Mouse (Mus musculus) ES-Bruce4 (cell line): Measurements from ENCODE around the gene Mrpl28. TPM values are rescaled to one million over a fixed set of nuclear protein-coding genes. Genes with fewer than 3 reads are reported as not detected.

ENCODE experiments used
- H3K27ac ChIP-seq: 2 replicates; pipeline ENCODE4 v1.5.1; 2012; ENCODE audit warnings: low read length, inconsistent platforms; ENCODE audit not compliant: insufficient read depth
- H3K27me3 ChIP-seq: 2 replicates; pipeline ENCODE4 v1.6.1; 2012; ENCODE audit warnings: mild to moderate bottlenecking, low read length, inconsistent platforms; ENCODE audit not compliant: control insufficient read depth, poor library complexity, insufficient read depth, severe bottlenecking
- H3K36me3 ChIP-seq: 2 replicates; pipeline ENCODE4 v1.6.1; 2012; ENCODE audit warnings: inconsistent platforms, mild to moderate bottlenecking, low read length, moderate library complexity; ENCODE audit not compliant: control insufficient read depth, poor library complexity, insufficient read depth, severe bottlenecking
- H3K4me1 ChIP-seq: one replicate; pipeline ENCODE4 v1.8.1; 2011; ENCODE audit warnings: low read length; ENCODE audit not compliant: control insufficient read depth, insufficient read depth
- H3K4me3 ChIP-seq: 2 replicates; pipeline ENCODE4 v1.5.1; 2011; ENCODE audit warnings: low read depth, mild to moderate bottlenecking, low read length
- H3K9ac ChIP-seq: 2 replicates; pipeline ENCODE4 v1.6.1; 2012; ENCODE audit warnings: low read depth, mild to moderate bottlenecking, inconsistent platforms; ENCODE audit not compliant: poor library complexity, severe bottlenecking
- H3K9me3 ChIP-seq: replicated peaks from 2 replicates; pipeline ENCODE4 v1.6.1; 2012; ENCODE audit warnings: mild to moderate bottlenecking, low read length, inconsistent platforms; ENCODE audit not compliant: control insufficient read depth, poor library complexity, insufficient read depth, severe bottlenecking
- CTCF ChIP-seq: IDR thresholded peaks from one replicate; pipeline ENCODE4 v1.8.1; 2011; ENCODE audit warnings: low read depth, low read length
- EP300 ChIP-seq: IDR thresholded peaks from 2 replicates; pipeline ENCODE4 v1.6.1; 2011; ENCODE audit warnings: low read depth, low read length; ENCODE audit not compliant: insufficient read depth
- POLR2A ChIP-seq: IDR thresholded peaks from one replicate; pipeline ENCODE4 v1.8.1; 2011; ENCODE audit warnings: low read length; ENCODE audit not compliant: insufficient read depth
- polyA plus RNA-seq: library from polyadenylated mRNA; stranded (reverse); fragments of >200 nt; gene quantifications from 2 replicates; pipeline ENCODE4 v1.2.4, GENCODE M21; 2011; ENCODE audit warnings: low read depth; ENCODE audit not compliant: missing spikeins, insufficient read depth, insufficient read length

Mrpl28 gene
- polyA plus RNA-seq, 1 experiment: 105 TPM

GRCm38 (mm10) chr17:26105619-26106018 is 17.7 kb upstream of the Mrpl28 start:
- H3K36me3 ChIP-seq: no peaks in the 10 kb centered on the region
- peaks cover 6% of the 10 kb centered on the region for H3K4me1 ChIP-seq
- no peak for TF ChIP-seq EP300
- H3K9ac ChIP-seq: no peak overlapping the region
- H3K4me3 ChIP-seq: no peak overlapping the region
- no peaks in the 10 kb centered on the region for H3K27me3 ChIP-seq
- H3K27ac ChIP-seq: no peak overlapping the region
- H3K9me3 ChIP-seq: no peaks in the 10 kb centered on the region

- H3K27me3 ChIP-seq: no peaks in the 10 kb centered on the region
- TF ChIP-seq POLR2A: no peak
Observed at GRCm38 (mm10) chr17:26110156-26110555, 13.1 kb upstream of the Mrpl28 start.

GRCm38 (mm10) chr17:26111024-26111423 is 12.3 kb upstream of the Mrpl28 start:
- no peaks in the 10 kb centered on the region for H3K27me3 ChIP-seq
- peak overlapping the region; percentile 86 for H3K27ac ChIP-seq
- peaks cover 4% of the 10 kb centered on the region for H3K4me1 ChIP-seq
- H3K36me3 ChIP-seq: no peaks in the 10 kb centered on the region
- TF ChIP-seq EP300: peak; percentile 85; the same call in 1 of the 2 replicates
- no peak for TF ChIP-seq CTCF
- no peak for TF ChIP-seq POLR2A
- H3K9me3 ChIP-seq: no peaks in the 10 kb centered on the region
- no peak overlapping the region for H3K4me3 ChIP-seq
- no peak overlapping the region for H3K9ac ChIP-seq

More at GRCm38 (mm10) chr17:26110156-26110555, 13.1 kb upstream of the Mrpl28 start:
- no peak overlapping the region for H3K4me3 ChIP-seq
- H3K9ac ChIP-seq: no peak overlapping the region
- H3K27ac ChIP-seq: peak overlapping the region; percentile 86
- H3K9me3 ChIP-seq: no peaks in the 10 kb centered on the region
- H3K36me3 ChIP-seq: no peaks in the 10 kb centered on the region
- peaks cover 2% of the 10 kb centered on the region for H3K4me1 ChIP-seq

- 0 out of 2 replicates have a peak, but pooled peaks have one; percentile 13 for TF ChIP-seq EP300
- TF ChIP-seq POLR2A: no peak
- Histone ChIP-seq H3K27ac (peak overlapping the region; percentile 86), H3K9me3 (no peaks in the 10 kb centered on the region), H3K27me3 (no peaks in the 10 kb centered on the region), H3K4me3 (no peak overlapping the region), H3K4me1 (peaks cover 4% of the 10 kb centered on the region), H3K9ac (no peak overlapping the region), H3K36me3 (no peaks in the 10 kb centered on the region)
Observed at GRCm38 (mm10) chr17:26111722-26112121, 11.6 kb upstream of the Mrpl28 start.

GRCm38 (mm10) chr17:26112751-26113150 is 10.5 kb upstream of the Mrpl28 start:
- Histone ChIP-seq H3K9me3 (no peaks in the 10 kb centered on the region), H3K4me1 (peaks cover 7% of the 10 kb centered on the region), H3K27me3 (no peaks in the 10 kb centered on the region), H3K9ac (no peak overlapping the region), H3K36me3 (no peaks in the 10 kb centered on the region), H3K4me3 (peak overlapping the region; percentile 85), H3K27ac (peak overlapping the region; percentile 1; the same call in 1 of the 2 replicates)
- TF ChIP-seq POLR2A: no peak
- no peak for TF ChIP-seq CTCF
- no peak for TF ChIP-seq EP300

GRCm38 (mm10) chr17:26113181-26113948 is 9.9 kb upstream of the Mrpl28 start, which contains the start of gene Tmem8:
Gene Tmem8 (plus strand): TSS chr17:26113299.
- H3K4me1 ChIP-seq: peaks cover 7% of the 10 kb centered on the region
- H3K4me3 ChIP-seq: peak within 1 kb of the TSS; percentile 85
- H3K27me3 ChIP-seq: no peaks in the 10 kb centered on the region
- H3K27ac ChIP-seq: peak within 1 kb of the TSS; percentile 55
- peak within 1 kb of the TSS; percentile 67 for H3K9ac ChIP-seq
- TF ChIP-seq EP300 (peak; percentile 19; the same call in 1 of the 2 replicates), CTCF (peak; percentile 19), POLR2A (no peak)
- H3K9me3 ChIP-seq: no peaks in the 10 kb centered on the region
- H3K36me3 ChIP-seq: no peaks in the 10 kb centered on the region
